Mouse (Mus musculus) testis, adult 2 months (tissue): ENCODE measurements around the gene Dus3l.
A peak's percentile ranks its signal among the peaks of the same experiment; 100 is the strongest.

Source experiments
- CTCF ChIP-seq: fragments of 200-500 bp; IDR thresholded peaks from 2 replicates; pipeline ENCODE4 v1.5.1; 2012; ENCODE audit warnings: low read depth, mild to moderate bottlenecking, inconsistent platforms, low read length, moderate library complexity; ENCODE audit not compliant: control insufficient read depth, insufficient read depth, insufficient replicate concordance
- POLR2A ChIP-seq: fragments of 200-500 bp; IDR thresholded peaks from 2 replicates; pipeline ENCODE4 v1.6.1; 2012; ENCODE audit warnings: low read depth, mild to moderate bottlenecking, inconsistent platforms, low read length, moderate library complexity; ENCODE audit not compliant: control insufficient read depth

GRCm38 (mm10) chr17:56758132-56758531, 6.4 kb upstream of the Dus3l start:
- peak; percentile 54; the same call in 1 of the 2 replicates for TF ChIP-seq CTCF
- no peak for TF ChIP-seq POLR2A
